Mouse (Mus musculus): ENCODE data around the gene Cxcl12.

Gene Cxcl12

DNA sequence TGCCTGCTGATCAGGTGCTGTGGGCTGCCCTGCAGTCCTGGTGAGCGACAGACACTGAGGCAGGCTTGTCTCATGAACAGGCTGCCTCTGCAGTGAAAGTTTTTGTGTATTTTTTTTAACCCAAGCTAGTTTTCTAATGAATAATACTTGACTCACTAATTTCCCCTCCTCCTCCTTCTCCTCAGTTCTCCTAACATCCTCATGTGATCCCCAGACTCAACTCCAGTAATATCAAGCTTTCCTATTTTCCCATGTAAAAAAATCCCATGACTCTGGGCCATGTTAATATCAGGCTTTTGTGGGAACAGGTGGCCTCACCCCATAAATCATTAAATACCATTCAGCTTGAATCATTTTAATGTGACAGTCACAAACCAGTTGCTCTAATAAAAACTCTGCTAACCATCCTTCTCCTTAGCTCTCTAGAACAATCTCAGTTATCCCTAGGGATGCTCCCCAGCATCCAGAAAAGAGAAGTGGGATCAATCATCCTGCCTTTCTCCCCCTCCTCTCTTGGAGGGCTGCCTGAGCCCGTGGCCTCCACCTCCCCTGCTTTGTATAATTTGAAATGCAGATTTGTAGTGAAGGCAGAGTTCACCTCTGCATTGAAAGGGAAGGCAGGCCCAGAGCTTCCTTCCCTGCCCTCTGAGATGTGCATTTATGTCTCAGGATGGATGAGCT is 6.9 kb downstream of the Cxcl12 start:
- no peak for DNase-seq (ENCODE audit: low spot score in 2 of 2)

DNA sequence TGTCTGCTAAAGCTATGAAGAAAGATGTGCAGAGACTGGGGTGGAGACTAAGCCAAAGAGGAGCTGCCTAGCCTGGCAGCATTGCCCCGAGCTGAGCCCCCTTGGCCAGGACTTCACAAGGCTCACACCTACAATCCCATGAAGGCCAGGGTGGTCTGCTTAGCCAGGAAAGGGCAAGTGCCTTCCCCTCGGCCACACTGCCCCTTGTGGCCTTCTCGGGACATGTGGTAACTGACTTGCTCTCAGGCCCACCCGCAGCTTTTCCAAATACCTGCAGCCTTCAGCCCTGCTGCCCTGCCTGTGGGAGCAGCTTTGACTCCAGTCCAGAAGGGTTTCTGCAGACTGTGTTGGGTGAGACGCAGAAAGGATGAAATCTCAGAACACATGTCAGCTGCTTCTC is 8.1 kb downstream of the Cxcl12 start:
- no peak for DNase-seq (ENCODE audit: low spot score in 2 of 2)

DNA sequence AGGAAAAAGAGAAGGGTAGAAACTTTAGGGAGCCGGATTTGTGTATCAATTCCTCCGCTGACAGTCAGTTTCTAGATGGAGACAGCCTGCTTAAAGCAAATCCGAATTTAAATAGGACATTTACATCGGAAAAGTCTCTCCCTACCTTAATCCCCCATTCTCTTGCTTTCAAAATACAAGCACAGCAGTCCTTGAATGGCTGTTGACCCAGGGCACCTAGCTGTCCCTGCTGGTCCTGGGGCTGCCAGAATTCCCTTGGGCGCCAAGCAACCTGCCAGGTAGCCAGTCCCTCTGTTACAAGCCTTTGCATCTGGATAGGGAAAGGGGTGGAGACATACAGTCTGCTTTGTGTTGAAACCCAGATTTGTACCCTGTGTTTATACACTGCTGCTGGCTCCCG is 12.0 kb downstream of the Cxcl12 start:
- no peak for DNase-seq (ENCODE audit: low spot score in 2 of 2)

DNA sequence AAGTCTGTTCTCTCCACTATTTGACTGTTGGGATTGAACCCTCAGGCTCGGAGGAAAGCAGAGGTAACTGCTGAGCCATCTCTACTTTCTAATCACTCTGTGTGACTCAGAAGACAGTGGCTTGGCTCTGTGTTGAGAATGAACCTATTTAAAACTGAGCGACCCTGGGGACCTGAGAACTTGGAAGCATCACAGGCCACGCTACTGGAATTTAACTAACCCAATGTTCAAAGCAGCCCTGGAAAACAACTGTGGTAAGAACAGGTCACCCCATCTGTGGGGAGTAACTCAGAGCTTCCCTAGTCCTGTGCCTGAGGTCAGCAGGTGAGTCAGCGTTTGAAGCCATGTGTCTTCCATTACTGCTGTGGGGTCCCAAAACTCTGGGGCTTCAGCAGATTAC is 17.0 kb downstream of the Cxcl12 start:
- DNase-seq (ENCODE audit: low spot score in 2 of 2): no peak

DNA sequence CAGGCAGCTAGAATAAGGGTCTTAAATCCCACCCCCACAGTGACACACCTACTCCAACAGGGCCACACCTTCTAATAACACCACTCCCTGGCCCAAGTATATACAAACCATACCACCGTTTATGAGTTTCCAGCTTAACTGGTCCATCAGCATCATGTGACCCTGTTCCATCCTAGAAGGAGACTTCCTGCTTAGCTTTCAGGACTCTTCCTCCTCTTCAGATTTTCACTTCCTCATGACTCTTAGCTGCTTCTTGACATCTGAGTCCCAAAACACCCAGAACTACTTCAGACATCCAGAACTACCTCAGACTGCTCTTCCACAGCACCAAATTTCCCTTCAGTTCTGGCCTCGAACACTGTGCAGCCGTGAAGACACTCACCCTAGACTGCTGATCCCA is 22.1 kb downstream of the Cxcl12 start:
- no peak for DNase-seq (ENCODE audit: low spot score in 2 of 2)

DNA sequence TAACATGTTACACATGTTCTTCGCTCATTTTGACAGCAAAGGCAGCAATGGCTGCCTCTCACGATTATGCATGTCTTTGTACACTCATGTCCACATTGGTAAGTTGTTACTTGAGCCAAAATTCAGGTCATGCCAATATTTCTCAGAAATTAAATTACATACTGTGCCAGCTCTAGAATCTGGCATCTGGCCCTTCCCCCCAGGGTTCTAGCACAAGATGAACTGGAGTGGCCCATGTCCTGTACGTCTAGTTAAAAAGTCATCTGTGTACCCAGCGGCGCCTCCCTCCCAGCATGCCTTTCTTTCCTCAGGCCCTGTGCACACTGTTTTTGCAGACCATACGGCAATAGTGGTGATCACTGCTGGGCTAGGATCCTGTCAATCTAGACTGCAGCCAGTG is 23.4 kb downstream of the Cxcl12 start:
- DNase-seq (ENCODE audit: low spot score in 2 of 2): no peak

DNA sequence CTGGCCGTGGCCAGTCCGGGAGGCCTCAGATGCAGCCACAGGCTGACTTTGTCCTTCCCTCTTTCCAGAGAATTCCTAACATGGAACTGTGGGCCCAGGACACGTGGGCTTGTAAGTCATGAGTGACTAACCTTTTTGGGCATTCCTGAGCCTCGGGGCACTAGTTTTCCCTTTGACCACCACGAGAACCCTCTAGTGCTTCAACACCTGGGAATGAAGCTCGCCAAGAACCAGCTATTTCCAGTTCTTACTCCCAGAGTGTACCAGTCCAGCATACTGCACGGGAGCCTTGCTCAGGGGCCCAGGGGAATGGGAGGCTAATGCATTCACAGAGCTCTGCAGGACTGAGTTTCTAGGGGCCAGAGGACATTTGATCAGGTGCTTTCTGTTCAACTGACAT is 24.3 kb downstream of the Cxcl12 start:
- no peak for DNase-seq (ENCODE audit: low spot score in 2 of 2)

DNA sequence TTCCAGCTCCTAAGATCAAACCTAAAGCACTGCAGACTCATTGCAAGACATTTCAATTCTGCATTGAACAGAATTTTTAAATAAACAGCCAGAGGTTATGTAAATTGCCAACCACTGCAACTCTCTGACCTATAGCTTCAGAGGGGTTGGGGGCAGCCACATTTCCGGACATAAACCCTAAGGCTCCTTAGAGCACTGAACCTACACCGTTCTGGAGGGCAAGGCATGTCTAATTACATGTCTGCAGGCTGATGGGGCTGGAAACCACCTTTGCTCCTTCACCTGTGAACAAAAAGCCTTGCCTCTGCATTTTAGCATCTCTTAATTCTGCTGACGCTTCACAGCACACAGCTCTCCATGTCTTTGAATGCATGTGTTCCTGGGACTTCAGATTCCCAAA is 26.9 kb downstream of the Cxcl12 start:
- DNase-seq (ENCODE audit: low spot score in 2 of 2): no peak

DNA sequence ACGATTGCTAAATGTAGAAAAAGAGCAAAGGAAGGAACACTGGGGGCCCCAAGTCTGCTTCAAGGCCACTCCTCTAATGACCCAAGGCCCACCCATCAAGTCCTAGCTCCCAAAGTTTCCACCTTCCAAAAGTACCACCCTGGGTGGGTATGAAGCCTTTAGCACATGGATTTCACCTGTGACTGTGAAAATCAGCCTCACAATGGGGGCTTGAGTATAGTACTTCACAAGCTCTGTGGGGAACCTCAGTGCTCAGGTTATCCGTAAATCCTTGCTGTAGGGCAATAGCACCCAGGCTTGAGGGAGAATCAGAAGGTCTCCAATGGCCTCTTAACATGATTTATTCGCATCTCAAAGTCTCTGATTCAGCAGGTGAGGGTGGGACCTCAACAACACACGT is 30.5 kb downstream of the Cxcl12 start:
- no peak for DNase-seq (ENCODE audit: low spot score in 2 of 2)

DNA sequence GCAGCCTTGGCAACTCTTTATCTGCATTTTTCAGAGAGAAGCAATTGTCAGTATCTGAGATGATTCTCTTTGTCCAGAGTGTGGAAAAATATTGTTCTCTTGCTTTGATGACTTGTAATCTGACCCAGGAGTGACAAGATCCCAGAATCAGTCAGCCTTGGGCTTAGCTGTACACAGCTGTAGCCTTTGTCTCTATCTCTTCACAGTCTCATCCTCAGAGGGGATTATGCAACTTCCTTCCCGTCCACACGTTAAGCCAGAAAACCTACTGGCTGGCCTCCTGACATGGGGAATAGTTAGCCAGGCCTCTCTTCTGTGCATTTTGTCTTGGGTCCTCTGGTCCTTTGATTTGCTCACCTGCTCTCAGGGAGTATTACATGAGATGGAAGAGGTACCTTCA is 31.4 kb downstream of the Cxcl12 start:
- no peak for DNase-seq (ENCODE audit: low spot score in 2 of 2)

DNA sequence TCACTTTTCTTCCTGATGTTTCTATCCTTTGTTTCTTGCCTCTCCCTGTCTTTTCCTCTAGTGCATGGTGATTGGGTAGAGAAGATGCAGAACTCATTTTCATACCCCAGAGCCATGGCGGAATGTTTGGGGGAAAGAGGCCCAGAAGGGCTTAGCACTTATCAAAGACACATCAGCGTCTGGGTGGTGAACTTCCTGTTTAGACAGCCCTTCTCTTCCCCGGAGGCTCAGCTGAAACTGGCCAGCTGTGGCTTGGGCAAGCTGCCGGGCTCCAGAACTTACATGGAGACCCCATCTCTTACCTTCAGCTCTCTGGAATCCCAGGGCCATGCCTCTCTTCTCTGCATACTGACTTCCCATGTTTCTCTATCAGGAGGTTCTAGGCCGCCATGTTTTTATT is 32.6 kb downstream of the Cxcl12 start:
- DNase-seq (ENCODE audit: low spot score in 2 of 2): no peak

DNA sequence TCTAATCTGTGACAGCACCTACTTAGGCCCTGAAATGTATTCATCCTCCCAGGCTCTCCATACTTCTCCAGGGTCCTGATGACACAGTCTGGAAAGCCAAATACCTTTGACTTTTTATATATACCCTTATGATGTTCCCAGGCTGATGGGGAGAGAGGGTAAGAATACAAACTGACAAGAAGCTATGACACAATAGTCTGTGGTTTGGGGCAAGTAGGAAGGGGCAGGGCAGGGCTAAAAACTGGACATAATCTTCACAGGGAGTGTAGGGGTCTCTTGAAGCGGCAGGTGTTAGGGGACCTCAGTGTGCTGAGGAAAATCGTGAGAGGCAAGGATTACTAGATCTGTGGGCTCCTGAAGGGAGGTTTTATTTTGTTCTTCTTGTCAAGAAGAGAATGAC is 33.1 kb downstream of the Cxcl12 start:
- no peak for DNase-seq (ENCODE audit: low spot score in 2 of 2)

DNA sequence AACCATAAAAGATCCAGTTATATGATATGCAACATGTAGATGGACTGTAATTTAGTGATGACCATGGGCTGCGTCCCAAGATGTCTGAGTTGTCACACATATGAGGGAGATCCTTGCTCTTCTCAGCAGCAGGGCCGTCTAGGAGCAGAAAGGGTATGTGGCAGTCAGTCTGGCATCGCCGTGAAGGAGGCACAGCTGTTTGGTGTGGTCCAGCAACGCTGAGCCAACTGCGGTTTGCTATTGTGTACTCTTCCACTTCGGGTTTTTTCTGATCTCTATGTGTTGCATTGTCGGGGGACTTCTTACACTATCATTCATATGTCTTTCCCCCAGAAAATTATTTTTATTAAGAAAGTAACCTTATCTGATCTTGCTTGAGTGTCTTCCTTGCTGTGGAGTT is 33.5 kb downstream of the Cxcl12 start:
- no peak for DNase-seq (ENCODE audit: low spot score in 2 of 2)

DNA sequence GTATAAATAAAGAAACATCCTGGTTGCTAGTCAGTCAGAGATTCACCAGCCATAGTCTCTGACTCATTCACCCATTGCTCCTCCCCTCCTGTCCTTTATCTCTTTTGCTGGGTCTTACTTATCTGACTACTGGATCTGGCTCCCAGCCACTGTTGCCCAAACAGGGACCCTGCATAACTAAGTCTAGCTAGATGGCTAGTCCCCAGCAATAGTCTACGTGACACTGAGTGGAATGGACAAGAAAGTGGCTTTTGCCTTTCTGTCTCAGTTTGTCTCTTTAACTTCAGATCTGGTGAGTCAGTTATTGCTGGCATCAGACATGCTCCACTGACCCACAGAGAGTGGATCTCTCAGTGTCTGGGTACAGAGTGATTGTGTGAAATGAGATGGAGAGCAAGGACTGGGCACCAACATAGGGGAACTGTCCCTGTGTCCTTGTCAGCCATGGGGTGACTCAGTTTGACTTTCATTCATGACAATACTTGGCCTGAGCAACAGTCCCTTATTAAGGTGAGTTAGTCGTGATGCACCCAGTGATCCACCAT is 34.6 kb downstream of the Cxcl12 start:
- DNase-seq (ENCODE audit: low spot score in 2 of 2): no peak

DNA sequence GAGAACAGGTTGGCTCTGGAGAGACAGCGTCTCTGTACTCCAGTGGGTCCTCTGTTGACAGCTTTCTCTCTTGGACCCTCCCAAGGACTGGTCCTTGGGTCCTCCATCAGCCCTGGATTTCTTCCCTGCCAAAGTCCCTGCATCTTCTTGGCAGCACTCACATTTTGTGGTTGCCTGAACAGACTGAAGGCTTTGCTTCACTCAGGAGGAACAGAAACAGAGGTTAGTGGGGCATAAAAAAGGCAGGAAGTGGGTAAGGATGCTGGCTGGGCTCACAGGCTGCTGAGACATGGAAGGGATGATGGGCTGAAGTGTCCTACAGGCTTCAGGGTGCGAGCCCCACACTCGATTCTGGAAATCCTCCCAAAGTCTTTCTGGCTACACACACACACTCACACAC is 35.8 kb downstream of the Cxcl12 start:
- no peak for DNase-seq (ENCODE audit: low spot score in 2 of 2)

DNA sequence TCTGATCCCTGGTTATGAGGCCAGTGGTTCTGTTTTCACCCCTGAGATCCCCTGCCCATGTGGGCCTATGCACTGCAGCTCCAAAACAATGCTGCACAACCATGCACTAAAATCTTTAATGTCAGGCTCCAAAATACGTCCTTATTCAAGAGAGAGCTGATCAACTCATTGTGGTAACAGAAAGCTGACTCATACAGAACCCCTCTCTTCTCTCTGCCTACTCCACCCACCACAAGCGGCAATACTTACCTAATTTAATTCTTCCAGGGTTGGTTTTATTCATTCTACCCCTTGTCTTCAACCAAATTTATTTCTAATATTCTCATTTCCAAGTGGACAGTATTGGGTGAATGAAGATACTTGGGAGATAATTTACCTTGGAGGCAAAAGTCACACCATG is 38.5 kb downstream of the Cxcl12 start:
- no peak for DNase-seq (ENCODE audit: low spot score in 2 of 2)

DNA sequence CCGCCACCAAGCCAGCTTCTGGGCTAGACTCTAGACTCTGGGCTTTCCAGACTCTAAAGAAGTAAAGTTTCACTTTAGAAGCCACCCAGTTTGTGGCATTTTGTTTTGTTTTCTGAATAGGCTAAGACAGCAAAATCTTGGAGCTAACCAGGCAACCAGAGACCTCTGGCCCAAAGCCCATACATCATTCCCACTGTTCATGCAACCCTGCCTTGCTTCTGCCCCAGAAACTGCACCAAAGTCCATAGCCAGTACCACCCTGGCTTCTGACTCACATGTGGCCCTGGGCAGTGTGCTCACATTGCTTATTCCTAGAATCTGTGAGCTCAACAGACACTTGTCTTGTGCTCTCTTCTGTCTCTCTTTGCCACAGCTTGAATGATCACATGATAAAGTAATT is 39.0 kb downstream of the Cxcl12 start:
- DNase-seq (ENCODE audit: low spot score in 2 of 2): no peak

DNA sequence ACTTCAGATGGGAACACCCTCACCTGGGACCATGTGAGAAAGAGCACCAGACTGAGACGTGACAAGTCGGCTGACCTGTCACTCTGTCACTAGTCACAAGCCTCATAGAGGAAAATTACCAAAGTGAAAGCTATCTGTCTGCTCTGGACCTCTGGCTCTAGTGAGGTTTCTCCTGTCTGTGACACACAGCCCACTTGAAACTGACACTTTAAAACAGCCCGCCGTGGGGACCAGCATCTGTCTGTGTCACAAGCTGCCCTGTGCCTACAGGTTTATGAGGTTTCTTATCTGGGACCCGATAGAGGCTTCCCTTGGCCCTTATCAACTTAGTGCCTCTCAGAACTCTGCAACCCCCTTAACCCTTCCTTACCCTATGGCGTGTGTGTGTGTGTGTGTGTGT is 41.8 kb downstream of the Cxcl12 start:
- DNase-seq (ENCODE audit: low spot score in 2 of 2): no peak

DNA sequence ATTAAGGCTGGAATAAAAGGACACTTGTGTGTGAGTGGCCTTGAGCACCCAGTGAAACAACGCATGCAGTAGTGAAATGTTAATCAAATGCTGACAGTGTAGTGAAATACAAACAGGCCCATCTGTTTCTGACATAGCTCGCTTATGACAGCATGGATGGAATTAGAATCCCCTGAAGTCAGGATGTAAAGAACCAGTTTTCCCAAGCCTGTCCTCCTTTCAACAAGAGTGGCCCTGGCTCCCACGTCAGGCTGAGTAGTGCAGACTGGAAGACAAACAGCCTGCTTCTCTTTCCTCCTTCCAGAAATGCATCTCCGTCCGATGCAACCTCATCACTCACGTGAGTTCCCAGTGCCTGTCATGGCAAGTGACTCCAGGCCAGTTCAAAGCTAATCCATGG is 42.2 kb downstream of the Cxcl12 start:
- DNase-seq (ENCODE audit: low spot score in 2 of 2): no peak

DNA sequence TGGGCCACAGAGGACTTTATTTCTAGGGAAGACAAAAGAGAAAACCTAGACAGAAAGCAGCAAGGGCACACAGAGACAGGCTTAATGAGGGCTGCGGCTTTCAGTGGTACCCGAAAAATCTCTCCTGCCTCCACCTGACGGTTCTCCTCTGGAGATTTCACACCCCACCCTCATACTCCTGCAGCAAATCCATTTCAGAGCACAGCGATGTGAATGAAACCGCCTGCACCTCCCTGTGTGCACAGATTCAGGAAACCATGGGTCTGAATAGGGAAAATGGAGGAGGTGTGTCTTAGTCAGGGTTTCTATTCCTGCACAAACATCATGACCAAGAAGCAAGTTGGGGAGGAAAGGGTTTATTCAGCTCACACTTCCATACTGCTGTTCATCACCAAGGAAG is 46.2 kb downstream of the Cxcl12 start:
- DNase-seq (ENCODE audit: low spot score in 2 of 2): no peak

DNA sequence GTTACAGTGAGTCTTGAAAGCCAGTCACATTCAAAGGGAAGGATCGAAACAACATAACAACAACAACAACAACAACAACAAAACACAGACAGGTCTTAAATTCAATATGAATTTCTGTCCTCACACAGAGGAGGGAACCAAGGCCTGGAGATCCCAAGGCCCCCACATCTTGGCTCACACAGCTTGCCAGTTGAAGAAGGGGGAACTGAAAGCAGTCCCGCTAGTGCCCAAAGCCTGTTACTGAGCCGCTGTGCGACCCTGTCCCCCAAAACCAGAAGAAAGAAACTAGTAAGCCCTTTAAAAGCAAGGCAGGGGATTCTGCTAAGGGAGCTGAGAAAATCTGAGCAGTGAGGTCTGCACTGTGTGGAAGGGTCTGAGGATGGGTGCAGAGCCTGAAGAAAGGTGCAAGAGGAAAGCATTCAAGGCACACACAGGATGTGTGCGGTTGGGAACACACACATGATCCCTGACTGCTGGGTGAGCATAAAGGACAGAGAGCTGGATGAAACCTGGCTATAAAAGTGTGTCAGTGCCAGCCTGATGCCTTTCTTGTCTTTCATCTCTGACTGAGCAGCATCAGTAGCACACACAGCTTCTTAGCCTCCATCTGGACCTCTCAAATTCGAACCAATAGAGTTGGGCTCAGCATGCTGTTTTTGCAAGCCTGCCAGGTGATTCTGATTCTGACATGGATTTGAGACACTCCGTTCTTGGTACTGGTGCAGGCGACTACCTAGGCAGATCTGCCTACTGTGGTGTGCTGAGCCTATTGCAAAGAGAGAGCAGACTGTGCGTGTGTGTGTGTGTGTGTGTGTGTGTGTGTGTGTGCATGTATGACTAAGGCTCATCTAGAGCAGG is 50.3 kb downstream of the Cxcl12 start:
- DNase-seq (ENCODE audit: low spot score in 2 of 2): no peak

DNA sequence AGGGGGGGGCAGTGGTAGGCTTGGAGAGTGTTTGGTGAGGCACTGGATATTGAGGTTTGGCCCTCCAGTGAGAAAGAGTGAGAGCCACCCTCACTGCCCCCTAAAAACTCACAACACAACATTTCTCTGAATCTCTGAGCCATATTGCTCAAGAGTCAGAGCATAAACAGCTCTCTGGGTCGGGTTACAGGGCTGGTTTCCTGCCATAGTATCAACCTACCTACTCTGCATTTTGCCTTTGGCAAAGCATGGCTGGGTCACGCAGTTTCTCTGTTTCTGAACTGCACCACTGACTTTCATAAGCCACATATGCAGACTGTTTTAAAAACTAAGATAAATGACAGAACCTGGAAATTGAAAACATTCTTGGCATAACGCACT is 51.0 kb downstream of the Cxcl12 start:
- no peak for DNase-seq (ENCODE audit: low spot score in 2 of 2)

DNA sequence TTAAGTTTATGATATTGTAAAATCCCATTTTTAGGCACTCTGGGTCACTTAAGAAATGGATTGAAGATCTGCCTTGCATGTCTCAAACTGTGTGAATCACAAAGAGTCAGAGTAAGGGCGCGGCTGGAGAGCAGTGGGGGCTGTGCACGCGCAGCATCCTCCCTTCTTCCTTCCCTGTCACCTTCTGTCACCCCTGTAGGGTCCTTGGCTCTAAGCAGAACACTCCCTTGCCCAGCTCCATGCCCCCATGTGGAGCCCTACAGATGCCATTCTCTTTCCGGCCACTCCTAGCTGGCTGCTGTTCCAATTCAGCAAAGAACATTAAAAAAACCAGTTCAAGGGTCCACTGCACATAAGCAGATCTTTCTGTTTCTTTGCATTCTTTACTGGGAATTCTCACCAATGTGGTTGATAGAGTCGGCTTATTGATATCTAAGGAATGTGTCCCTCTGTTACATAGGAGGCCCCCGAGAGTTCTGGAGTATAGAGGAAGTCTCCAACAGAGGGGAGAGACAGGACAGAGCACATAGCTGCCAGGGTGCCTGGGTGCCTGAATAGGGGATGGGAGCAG is 51.7 kb downstream of the Cxcl12 start:
- DNase-seq (ENCODE audit: low spot score in 2 of 2): no peak
